Mouse (Mus musculus) myocyte (in vitro differentiated cells): ENCODE measurements at regions not wholly inside any gene's neighbourhood (a gene's known extent, or its start where the extent isn't known, plus 50 kb on each side); places are given as distances from the start of the nearest gene placed in this dataset.

Experiments
- H3K27me3 ChIP-seq: one replicate; pipeline ENCODE4 v1.6.1; 2011; ENCODE audit not compliant: control insufficient read depth, insufficient read depth, insufficient read length
- H3K36me3 ChIP-seq: one replicate; pipeline ENCODE4 v1.6.1; 2011; ENCODE audit not compliant: control insufficient read depth, insufficient read depth
- H3K4me2 ChIP-seq: one replicate; pipeline ENCODE4 v1.6.1; 2011; ENCODE audit warnings: low read depth, control low read depth
- H3K4me3 ChIP-seq: one replicate; pipeline ENCODE4 v1.5.1; 2011; ENCODE audit warnings: mild to moderate bottlenecking, control low read depth, moderate library complexity
- H3K79me2 ChIP-seq: one replicate; pipeline ENCODE4 v1.6.1; 2011; ENCODE audit not compliant: control insufficient read depth, insufficient read depth
- H3ac ChIP-seq: one replicate; pipeline ENCODE4 v1.6.1; 2011; ENCODE audit not compliant: control insufficient read depth, insufficient read length
- CEBPB ChIP-seq: IDR thresholded peaks from 2 replicates; pipeline ENCODE4 v1.6.1; 2011; ENCODE audit warnings: mild to moderate bottlenecking, moderate library complexity; ENCODE audit not compliant: poor library complexity, insufficient read depth, severe bottlenecking
- E2F4 ChIP-seq: IDR thresholded peaks from one replicate; pipeline ENCODE4 v1.6.1; 2011; ENCODE audit warnings: mild to moderate bottlenecking, control low read depth, moderate library complexity; ENCODE audit not compliant: insufficient read depth
- MAX ChIP-seq: IDR thresholded peaks from one replicate; pipeline ENCODE4 v1.6.1; 2011; ENCODE audit warnings: low read depth, mild to moderate bottlenecking, control low read depth
- MYOD1 ChIP-seq, 3 experiments: IDR thresholded peaks; one replicate each; pipeline ENCODE4 v1.6.1; 2011; ENCODE audit warnings: control low read depth in 2 of 3, low read depth in 2 of 3, mild to moderate bottlenecking in 2 of 3, moderate library complexity in 1 of 3; ENCODE audit not compliant: insufficient read length in 2 of 3, control insufficient read depth in 1 of 3
- MYOG ChIP-seq, 3 experiments: IDR thresholded peaks; one replicate each; pipeline ENCODE4 v1.6.1; 2011; ENCODE audit warnings: control low read depth in 2 of 3, low read depth in 2 of 3, mild to moderate bottlenecking in 2 of 3; ENCODE audit not compliant: insufficient read length in 2 of 3, control insufficient read depth in 1 of 3, insufficient read depth in 1 of 3
- POLR2A ChIP-seq: IDR thresholded peaks from one replicate; pipeline ENCODE4 v1.6.1; 2011; ENCODE audit warnings: low read depth, mild to moderate bottlenecking, control low read depth, moderate library complexity; ENCODE audit not compliant: insufficient read length
- POLR2AphosphoS2 ChIP-seq: IDR thresholded peaks from one replicate; pipeline ENCODE4 v1.6.1; 2011; ENCODE audit warnings: low read depth, control low read depth; ENCODE audit not compliant: insufficient read length
- REST ChIP-seq: IDR thresholded peaks from one replicate; pipeline ENCODE4 v1.6.1; 2011; ENCODE audit warnings: mild to moderate bottlenecking, control low read depth, moderate library complexity; ENCODE audit not compliant: insufficient read depth, insufficient read length
- SRF ChIP-seq: IDR thresholded peaks from one replicate; pipeline ENCODE4 v1.6.1; 2011; ENCODE audit warnings: low read depth; ENCODE audit not compliant: control insufficient read depth, insufficient read length
- TCF12 ChIP-seq: IDR thresholded peaks from one replicate; pipeline ENCODE4 v1.6.1; 2011; ENCODE audit warnings: mild to moderate bottlenecking, control low read depth; ENCODE audit not compliant: poor library complexity, insufficient read depth, severe bottlenecking
- TCF3 ChIP-seq: IDR thresholded peaks from one replicate; pipeline ENCODE4 v1.6.1; 2011; ENCODE audit warnings: low read depth, control low read depth; ENCODE audit not compliant: insufficient read length
- USF1 ChIP-seq: IDR thresholded peaks from one replicate; pipeline ENCODE4 v1.6.1; 2011; ENCODE audit warnings: low read depth, mild to moderate bottlenecking, control low read depth, moderate library complexity

DNA sequence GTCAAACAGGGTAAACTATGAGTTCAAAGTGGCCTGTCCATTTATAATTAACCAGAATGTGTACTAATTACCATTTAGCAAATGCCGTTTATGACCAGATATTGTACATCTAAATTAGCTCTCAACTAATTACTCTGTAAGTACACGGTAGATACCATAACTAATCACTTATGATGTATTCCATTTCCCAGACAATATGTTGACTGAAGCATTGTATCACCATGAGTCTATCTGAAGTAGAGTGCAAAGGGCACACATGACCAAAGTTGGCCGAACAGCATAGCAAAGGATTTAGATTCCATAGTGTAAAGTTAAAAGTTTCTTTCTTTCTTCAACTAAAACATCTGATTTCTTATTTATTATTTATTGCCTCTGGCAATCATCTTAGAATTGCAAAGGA is 227.5 kb downstream of the Nfkbiz start:
- Histone ChIP-seq H3K4me2 (no peak overlapping the region), H3ac (no peak overlapping the region), H3K4me3 (no peak overlapping the region), H3K79me2 (no peaks in the 10 kb centered on the region), H3K27me3 (no peaks in the 10 kb centered on the region), H3K36me3 (no peaks in the 10 kb centered on the region)
- TF ChIP-seq REST (no peak), POLR2A (no peak), MAX (no peak), TCF12 (no peak), TCF3 (no peak), USF1 (no peak), CEBPB (no peak), POLR2AphosphoS2 (no peak)

GRCm38 (mm10) chr16:55608361-55608760 is 230.3 kb downstream of the Nfkbiz start:
- Histone ChIP-seq H3K4me3 (no peak overlapping the region), H3ac (no peak overlapping the region), H3K36me3 (no peaks in the 10 kb centered on the region), H3K79me2 (no peaks in the 10 kb centered on the region), H3K4me2 (no peak overlapping the region), H3K27me3 (no peaks in the 10 kb centered on the region)
- no peak for TF ChIP-seq MYOD1 (IDR thresholded peaks at IDR 0.05; ENCODE audit: control insufficient read depth in 1 of 3, insufficient read length in 2 of 3, low read depth in 2 of 3)
- no peak for TF ChIP-seq SRF
- TF ChIP-seq REST = no peak
- TF ChIP-seq E2F4 = no peak
- TF ChIP-seq POLR2A = no peak
- TF ChIP-seq TCF3 = no peak
- no peak for TF ChIP-seq CEBPB
- no peak for TF ChIP-seq POLR2AphosphoS2
- TF ChIP-seq TCF12 = no peak
- TF ChIP-seq USF1 = no peak
- TF ChIP-seq MAX = no peak
- TF ChIP-seq MYOG (IDR thresholded peaks at IDR 0.05; ENCODE audit: control insufficient read depth in 1 of 3, insufficient read depth in 1 of 3, insufficient read length in 2 of 3, low read depth in 2 of 3) = no peak

DNA sequence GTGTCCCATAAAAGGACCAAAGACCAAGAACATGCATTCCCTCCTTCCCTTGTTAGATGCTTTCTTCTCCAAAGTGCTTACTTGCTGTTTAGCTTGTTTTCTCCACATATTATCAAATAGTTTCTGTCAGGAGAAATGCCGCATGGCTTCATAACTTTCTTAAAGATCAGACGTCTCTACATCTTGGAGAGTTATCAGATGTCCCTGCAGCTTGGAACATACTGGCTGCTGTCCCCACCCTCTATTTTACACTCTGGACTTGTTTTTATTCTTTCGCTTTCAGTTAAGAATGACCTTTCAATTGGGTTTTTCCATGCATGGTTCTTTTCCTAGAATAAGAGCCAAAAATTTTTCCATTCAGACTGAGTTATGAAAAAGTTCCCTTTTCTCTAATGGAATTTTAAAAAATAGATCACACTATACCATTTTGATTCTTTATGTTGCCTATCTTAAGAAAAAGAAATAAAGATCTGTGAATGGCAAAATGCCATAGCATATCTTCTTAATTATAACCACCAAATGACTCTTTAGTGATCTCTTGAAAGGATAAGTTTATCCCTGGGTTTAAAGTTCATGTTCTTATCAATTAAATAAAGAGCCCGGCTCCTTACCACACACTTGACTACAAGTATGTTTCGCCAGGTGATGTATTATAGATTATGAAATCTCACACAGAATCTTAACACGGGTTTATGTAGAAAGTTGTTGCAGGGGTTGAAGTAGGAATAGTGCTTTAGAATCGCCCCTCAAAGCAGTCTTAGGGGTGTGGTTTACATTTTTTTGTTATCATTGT is 232.1 kb downstream of the Nfkbiz start:
- Histone ChIP-seq H3K4me3 (no peak overlapping the region), H3K27me3 (no peaks in the 10 kb centered on the region), H3ac (no peak overlapping the region), H3K36me3 (no peaks in the 10 kb centered on the region), H3K79me2 (no peaks in the 10 kb centered on the region), H3K4me2 (no peak overlapping the region)
- TF ChIP-seq MYOD1 (IDR thresholded peaks at IDR 0.05; ENCODE audit: control insufficient read depth in 1 of 3, insufficient read length in 2 of 3, low read depth in 2 of 3) (no peak), USF1 (no peak), REST (no peak), TCF3 (no peak)

DNA sequence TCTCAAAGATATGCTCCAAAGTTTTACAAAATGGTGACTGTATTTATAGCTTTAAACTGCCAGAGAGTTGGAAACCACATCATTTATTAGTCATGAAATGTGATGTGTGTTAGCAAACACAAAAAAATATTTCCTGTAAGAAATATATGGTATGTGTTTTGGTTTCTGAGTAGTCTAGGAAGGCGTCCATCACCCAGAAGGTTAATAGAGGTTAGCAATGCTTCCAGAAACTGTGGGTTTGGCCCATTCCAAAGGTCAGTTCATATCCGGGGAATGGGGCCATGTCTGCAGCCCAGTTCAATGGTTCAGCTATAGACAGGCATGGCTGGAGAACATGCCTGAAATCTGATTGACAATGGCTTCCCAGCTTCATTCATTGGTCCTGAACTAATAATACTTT is 235.1 kb downstream of the Nfkbiz start:
- H3K79me2 ChIP-seq = no peaks in the 10 kb centered on the region
- no peak overlapping the region for H3K4me2 ChIP-seq
- H3ac ChIP-seq = no peak overlapping the region
- H3K36me3 ChIP-seq = no peaks in the 10 kb centered on the region
- H3K4me3 ChIP-seq = no peak overlapping the region
- no peaks in the 10 kb centered on the region for H3K27me3 ChIP-seq
- TF ChIP-seq REST (no peak), POLR2A (no peak), POLR2AphosphoS2 (no peak), MAX (no peak)

- H3K27me3 ChIP-seq = no peaks in the 10 kb centered on the region
- H3K4me2 ChIP-seq = no peak overlapping the region
- H3K4me3 ChIP-seq = no peak overlapping the region
- TF ChIP-seq MYOD1 (IDR thresholded peaks at IDR 0.05; ENCODE audit: control insufficient read depth in 1 of 3, insufficient read length in 2 of 3, low read depth in 2 of 3) = no peak
- TF ChIP-seq POLR2AphosphoS2 = no peak
- TF ChIP-seq TCF3 = no peak
- TF ChIP-seq TCF12 = no peak
- no peak for TF ChIP-seq CEBPB
- TF ChIP-seq USF1 = no peak
- no peak for TF ChIP-seq E2F4
- no peaks in the 10 kb centered on the region for H3K36me3 ChIP-seq
- H3K79me2 ChIP-seq = no peaks in the 10 kb centered on the region
- H3ac ChIP-seq = no peak overlapping the region
These were observed 249.2 kb downstream of the Nfkbiz start for GRCm38 (mm10) chr16:55589382-55589956.
